Mouse (Mus musculus): ENCODE results near the gene Sema4g.

DNA sequence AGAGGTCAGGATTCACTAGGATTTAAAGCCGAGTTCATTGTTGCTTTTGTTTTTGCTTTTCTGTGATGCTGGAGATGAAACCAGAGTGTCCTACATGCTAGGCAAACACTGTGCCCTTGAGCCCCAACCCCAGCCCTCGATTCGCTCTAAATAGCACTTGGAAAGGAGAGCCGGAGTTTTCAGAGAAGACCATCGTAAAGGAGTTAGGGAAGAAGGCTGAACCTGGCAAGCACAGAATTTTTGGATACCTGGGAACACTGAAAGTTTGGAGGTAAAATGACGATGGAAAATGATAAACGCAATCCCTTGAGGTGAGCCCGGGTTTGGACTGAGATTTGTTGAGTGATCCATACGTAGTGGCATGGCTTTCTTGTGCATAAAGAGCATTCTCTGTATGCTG lies 580 bp upstream of the Sema4g start:
- TF ChIP-seq POLR2A (IDR thresholded peaks at IDR 0.05; ENCODE audit: extremely low read depth, insufficient read depth, low read length) (no peak), CTCF (IDR thresholded peaks at IDR 0.05; ENCODE audit: low read depth, low read length) (no peak)
